Mouse (Mus musculus): ENCODE data around the gene Duox1. TPM values are rescaled to one million over a fixed set of nuclear protein-coding genes. Genes with fewer than 3 reads are reported as not detected.

The Duox1 gene
- polyA plus RNA-seq, 1 experiment from 2014 or later, result 0.15 TPM

DNA sequence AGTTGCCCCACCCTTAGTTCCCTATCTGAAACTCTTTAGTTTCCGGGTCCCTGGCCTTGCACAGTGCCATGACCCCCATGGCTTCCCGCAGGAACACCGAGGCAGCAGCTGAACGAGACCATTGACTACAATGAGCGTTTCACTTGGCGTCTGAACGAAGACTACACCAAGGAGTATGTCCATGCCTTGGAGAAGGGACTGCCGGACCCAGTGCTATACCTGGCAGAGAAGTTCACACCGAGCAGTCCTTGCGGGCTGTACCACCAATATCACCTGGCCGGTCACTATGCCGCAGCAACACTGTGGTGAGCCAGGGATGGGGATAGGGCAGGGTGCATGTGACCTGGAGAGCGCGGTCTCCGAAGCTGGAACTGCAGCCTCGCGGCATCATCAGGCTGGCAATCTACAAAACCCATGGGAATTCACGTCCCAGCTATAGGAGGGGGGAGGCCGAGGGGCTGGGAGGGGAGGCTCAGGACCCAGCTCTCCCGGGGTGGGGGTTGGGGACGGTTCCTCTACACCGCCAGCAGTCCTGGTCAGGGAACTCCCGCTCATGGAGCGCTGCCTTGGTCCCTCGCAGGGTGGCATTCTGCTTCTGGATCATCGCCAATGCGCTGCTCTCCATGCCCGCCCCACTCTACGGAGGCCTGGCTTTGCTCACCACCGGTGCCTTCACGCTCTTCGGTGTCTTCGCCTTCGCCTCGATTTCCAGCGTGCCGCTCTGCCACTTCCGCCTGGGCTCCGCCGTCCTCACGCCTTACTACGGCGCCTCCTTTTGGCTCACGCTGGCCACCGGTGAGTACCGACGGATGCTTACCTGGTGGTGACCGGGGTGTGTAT, 14.2 kb upstream of the Duox1 start:
- H3K27ac ChIP-seq, result no peak overlapping the region
- peaks cover 88% of the 10 kb centered on the region for H3K27me3 ChIP-seq (replicated peaks)
- H3K4me3 ChIP-seq, result peak overlapping the region; percentile 36
- H3K9me3 ChIP-seq, result no peaks in the 10 kb centered on the region
- H3K4me2 ChIP-seq (replicated peaks), result peak overlapping the region; percentile 81
- peak overlapping the region; percentile 42; the same call in 1 of the 2 replicates for H3K9ac ChIP-seq
- under 1% methylated on average over 48 of the region's 48 CpGs for WGBS
- peaks cover 28% of the 10 kb centered on the region for H3K4me1 ChIP-seq
- ATAC-seq (ENCODE audit: low FRiP score, low read depth), result peak; percentile 45
- H3K36me3 ChIP-seq, result no peaks in the 10 kb centered on the region

DNA sequence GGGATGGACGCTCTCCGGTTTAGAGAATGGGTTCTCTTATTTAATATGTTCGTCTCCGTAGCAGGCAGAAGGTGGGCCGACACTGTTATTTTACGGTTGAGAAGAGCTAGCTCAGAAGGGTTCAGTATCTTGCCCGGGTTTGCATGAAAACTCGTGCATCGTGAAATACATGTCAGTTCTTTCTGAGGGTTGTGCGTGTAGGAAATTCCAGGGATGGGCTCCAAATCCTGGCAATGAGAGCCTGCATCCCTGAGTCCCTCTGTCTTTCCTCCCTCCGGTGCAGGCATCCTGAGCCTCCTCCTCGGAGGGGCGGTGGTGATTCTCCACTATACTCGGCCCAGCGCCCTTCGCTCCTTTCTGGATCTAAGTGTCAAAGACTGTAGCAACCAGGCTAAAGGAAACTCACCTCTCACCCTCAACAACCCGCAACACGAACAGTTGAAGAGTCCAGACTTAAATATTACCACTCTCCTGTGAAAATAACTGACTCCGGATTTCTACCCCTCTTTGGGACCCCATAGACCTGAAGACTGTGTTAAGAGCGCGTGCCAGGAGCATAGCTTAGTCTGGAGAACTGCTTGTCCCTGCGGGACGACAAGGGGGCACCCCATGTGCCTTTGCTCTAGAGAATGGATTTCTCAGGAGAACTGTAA, 13.4 kb upstream of the Duox1 start:
- ATAC-seq (ENCODE audit: low FRiP score, low read depth), result no peak
- 8% methylated on average over 23 of the region's 23 CpGs for WGBS
- H3K36me3 ChIP-seq, result no peaks in the 10 kb centered on the region

DNA sequence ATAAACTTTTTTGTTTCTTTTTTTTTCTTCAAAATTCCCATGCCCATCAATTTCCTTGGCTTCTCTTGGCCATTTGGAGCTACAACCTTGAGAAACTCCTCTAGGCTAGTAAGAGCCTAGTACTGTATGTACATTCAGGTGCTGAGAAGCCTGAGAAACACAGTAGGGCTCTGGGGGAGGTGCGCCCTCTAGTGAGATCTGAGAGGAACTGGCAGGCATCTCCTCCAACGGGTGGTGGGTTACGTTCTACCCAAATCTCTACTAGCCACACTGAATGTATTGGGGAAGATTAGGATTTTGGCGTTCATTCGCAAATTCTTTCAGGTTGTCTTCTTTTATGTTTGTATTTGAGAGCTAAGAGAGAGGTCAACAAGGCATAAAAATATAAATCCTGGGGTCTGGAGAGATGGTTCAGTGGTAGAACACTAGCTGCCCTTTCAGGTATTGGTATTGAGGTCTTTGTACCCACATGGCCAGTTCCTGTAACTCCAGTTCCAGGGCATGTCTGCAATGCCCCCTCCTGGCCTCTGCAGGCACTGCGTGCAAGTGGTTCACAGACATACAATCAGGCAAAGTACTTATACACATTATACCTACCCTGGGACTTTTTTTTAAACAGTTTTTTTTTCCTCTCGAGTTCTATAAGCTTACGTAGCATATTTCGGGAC, 12.8 kb upstream of the Duox1 start:
- Histone ChIP-seq H3K9me3 (no peaks in the 10 kb centered on the region), H3K36me3 (no peaks in the 10 kb centered on the region), H3K9ac (no peak overlapping the region), H3K4me3 (no peak overlapping the region), H3K4me1 (peaks cover 22% of the 10 kb centered on the region), H3K4me2 (replicated peaks) (no peak overlapping the region), H3K27ac (no peak overlapping the region), H3K27me3 (replicated peaks) (peaks cover 82% of the 10 kb centered on the region)
- ATAC-seq (ENCODE audit: low FRiP score, low read depth), result no peak; the same call in 1 of the 2 replicates
- 13% methylated on average over 9 of the region's 9 CpGs for WGBS

More for the DNA sequence above, 13.4 kb upstream of the Duox1 start:
- Histone ChIP-seq H3K4me1 (peaks cover 28% of the 10 kb centered on the region), H3K27ac (no peak overlapping the region), H3K9ac (peak overlapping the region; percentile 42; the same call in 1 of the 2 replicates), H3K4me3 (peak overlapping the region; percentile 36), H3K4me2 (replicated peaks) (peak overlapping the region; percentile 81), H3K9me3 (no peaks in the 10 kb centered on the region), H3K27me3 (replicated peaks) (peaks cover 88% of the 10 kb centered on the region)

DNA sequence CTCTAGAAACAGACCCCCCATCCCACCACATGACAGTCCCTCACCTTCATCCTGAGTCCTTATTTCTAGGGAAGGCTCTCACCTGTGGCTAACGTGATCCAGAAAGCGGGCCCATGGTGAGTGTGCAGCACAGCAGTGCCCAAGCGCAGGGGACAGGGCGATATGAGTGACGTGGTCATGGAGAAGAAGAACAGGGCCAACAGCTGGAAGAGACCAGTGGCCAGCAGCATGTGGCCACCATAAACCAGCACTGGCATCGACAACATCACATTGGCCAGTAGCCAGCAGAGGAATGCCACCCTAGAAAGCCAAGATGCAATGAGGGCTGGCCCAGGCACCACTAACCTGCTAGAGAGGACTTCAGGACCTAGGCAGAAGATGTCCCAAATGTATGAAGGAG, 10.9 kb upstream of the Duox1 start:
- peaks cover 11% of the 10 kb centered on the region for H3K4me1 ChIP-seq
- no peak overlapping the region for H3K9ac ChIP-seq
- peaks cover 63% of the 10 kb centered on the region for H3K27me3 ChIP-seq (replicated peaks)
- H3K9me3 ChIP-seq, result no peaks in the 10 kb centered on the region
- ATAC-seq (ENCODE audit: low FRiP score, low read depth), result no peak
- no peak overlapping the region for H3K4me2 ChIP-seq (replicated peaks)
- 85% methylated on average over 6 of the region's 6 CpGs for WGBS
- no peaks in the 10 kb centered on the region for H3K36me3 ChIP-seq
- no peak overlapping the region for H3K27ac ChIP-seq
- H3K4me3 ChIP-seq, result no peak overlapping the region

DNA sequence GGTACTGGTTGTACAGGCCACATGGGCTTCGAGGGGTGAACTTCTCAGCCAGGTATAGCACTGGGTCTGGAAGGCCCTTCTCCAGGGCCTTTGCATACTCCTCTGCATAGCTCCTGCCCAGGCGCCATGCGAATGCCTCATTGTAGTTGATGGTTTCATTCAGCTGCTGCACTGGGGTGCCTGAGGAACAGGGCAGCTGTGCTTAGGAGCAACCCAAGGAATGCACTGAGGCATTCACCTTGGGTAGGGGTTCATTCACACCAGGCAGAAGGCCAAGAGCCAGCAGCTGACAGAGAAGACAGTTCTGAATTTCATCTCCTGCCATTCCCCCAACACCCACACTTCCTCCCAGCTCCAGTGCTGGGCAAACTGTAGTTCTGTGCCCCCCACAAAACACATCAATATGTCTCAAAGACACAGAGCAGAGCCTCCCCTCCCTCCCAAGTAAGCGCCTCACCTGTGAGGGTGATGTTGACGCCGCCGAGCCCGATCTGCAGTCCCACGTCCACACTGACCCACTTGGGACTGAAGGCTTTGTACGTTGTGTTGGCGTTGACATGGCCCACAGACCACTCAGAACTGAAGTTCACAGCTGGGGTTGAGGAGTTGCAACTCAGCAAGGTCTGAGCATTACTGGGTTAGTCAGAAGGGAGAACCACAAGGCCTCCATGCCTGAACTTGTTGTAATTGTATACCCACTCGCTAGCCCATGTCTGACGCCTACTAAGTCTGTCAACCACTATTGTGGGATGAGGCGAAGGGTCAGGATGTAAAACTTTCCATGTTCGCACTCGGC, 10.2 kb upstream of the Duox1 start:
- no peaks in the 10 kb centered on the region for H3K9me3 ChIP-seq
- H3K27me3 ChIP-seq (replicated peaks), result peaks cover 56% of the 10 kb centered on the region
- WGBS, result 87% methylated on average over 16 of the region's 16 CpGs
- no peak overlapping the region for H3K4me3 ChIP-seq
- ATAC-seq (ENCODE audit: low FRiP score, low read depth), result no peak
- no peak overlapping the region for H3K4me2 ChIP-seq (replicated peaks)
- peaks cover 11% of the 10 kb centered on the region for H3K4me1 ChIP-seq
- H3K27ac ChIP-seq, result no peak overlapping the region
- H3K36me3 ChIP-seq, result no peaks in the 10 kb centered on the region
- H3K9ac ChIP-seq, result no peak overlapping the region

DNA sequence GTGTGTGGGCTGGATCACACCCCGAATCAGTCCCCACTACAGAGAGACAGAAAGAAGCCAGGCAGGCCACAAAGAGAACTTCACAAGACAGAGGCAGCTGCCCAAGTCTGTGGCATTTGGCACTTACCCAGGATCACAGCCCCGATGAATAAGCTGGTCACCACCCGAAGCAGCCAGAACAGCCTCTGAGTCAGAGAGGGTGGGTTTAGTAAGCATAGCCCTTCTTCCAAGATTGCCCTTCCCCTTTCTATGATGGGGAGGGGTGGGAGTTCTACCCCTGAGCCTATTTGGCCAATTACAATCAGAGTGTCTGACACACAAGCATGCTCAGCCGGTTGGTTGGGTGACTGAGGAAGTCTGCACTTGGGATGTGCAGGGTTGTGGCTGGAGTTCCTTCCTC, 9.3 kb upstream of the Duox1 start:
- ATAC-seq (ENCODE audit: low FRiP score, low read depth), result no peak
- no peak overlapping the region for H3K4me3 ChIP-seq
- H3K27me3 ChIP-seq (replicated peaks), result peaks cover 49% of the 10 kb centered on the region
- H3K4me1 ChIP-seq, result peaks cover 8% of the 10 kb centered on the region
- 70% methylated on average over 4 of the region's 4 CpGs for WGBS
- H3K4me2 ChIP-seq (replicated peaks), result no peak overlapping the region
- no peaks in the 10 kb centered on the region for H3K36me3 ChIP-seq
- H3K9me3 ChIP-seq, result no peaks in the 10 kb centered on the region
- H3K9ac ChIP-seq, result no peak overlapping the region
- no peak overlapping the region for H3K27ac ChIP-seq

DNA sequence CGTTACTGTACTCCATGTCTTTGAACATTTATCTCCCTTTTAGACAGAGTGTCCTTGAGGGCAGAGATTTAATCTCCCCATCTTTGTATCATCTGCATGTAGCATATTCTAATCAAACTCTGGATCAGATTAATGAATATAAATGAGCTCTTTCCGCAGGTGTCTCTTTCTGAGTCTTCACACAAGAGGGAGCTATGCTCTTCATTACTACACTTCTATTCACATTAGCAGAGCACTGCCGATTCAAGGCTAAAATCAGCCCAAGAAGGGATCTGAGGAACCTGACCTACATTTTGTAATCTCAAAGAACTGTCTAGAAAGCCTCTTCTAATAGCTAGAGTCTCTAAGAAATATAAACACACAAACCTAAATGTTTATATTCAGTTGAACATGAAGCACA, 5.8 kb upstream of the Duox1 start:
- no peak overlapping the region for H3K9ac ChIP-seq
- peaks cover 50% of the 10 kb centered on the region for H3K27me3 ChIP-seq (replicated peaks)
- ATAC-seq (ENCODE audit: low FRiP score, low read depth), result no peak
- H3K4me3 ChIP-seq, result no peak overlapping the region
- H3K4me1 ChIP-seq, result peaks cover 10% of the 10 kb centered on the region; the same call in 1 of the 2 replicates
- no peaks in the 10 kb centered on the region for H3K9me3 ChIP-seq
- 48% methylated on average over 3 of the region's 3 CpGs for WGBS
- H3K4me2 ChIP-seq (replicated peaks), result no peak overlapping the region
- H3K36me3 ChIP-seq, result no peaks in the 10 kb centered on the region
- H3K27ac ChIP-seq, result no peak overlapping the region

DNA sequence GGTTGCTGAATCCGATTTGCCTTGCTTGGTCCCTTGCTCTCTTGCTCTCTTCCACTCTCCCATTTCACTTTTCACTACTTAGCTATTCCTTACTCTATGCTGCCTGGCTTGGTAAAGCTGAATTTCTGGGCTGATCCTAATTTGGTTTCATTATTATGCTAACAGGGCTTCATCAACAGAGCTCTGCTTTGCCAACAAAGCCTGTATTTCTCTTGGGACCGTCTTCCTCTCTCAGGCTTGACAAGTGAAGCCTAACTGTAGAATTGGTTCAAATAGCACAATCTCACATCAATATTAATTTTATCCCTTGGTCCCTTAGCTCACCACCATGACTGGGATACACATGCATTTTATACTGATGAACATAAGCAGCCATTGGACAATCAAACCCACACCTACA, 3.9 kb upstream of the Duox1 start:
- H3K27ac ChIP-seq, result no peak overlapping the region
- ATAC-seq (ENCODE audit: low FRiP score, low read depth), result no peak
- H3K4me2 ChIP-seq (replicated peaks), result no peak overlapping the region
- peaks cover 10% of the 10 kb centered on the region; the same call in 1 of the 2 replicates for H3K4me1 ChIP-seq
- H3K36me3 ChIP-seq, result no peaks in the 10 kb centered on the region
- no peak overlapping the region for H3K9ac ChIP-seq
- no peak overlapping the region for H3K4me3 ChIP-seq
- no peaks in the 10 kb centered on the region for H3K9me3 ChIP-seq
- 41% methylated on average over 2 of the region's 2 CpGs for WGBS
- peaks cover 47% of the 10 kb centered on the region for H3K27me3 ChIP-seq (replicated peaks)

DNA sequence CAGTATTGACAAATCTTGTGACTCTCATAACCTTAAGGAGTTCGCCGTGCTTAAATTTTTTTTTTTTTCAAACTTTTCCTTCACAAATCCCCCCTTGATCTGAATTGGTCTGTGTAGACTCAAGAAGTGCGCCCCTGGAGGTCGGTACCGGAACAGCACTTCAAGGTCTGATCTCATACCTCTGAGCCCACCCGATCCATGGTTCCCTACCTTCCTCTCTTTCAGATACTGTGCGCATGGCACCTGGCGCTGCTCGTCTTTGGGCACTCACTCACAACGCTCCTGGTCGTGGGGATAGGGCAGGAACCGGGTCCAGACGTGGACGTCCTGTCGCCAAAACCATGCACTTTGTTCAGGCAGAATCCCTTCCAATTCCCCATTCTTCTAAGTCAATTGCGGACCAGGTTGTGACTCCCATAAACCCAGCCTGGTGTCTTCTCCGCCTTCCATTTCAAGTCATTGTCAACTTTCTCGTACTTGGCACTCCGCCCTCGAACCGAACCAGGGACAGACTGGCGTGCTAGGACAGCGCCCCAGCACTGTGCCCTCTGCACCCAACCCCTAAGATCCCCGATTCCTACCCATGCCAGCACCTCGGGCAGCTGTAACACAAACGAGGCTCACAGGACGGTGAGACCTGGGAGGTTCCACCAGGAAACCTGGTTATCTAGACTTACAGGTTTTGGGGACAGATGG, 2.6 kb upstream of the Duox1 start:
- Histone ChIP-seq H3K36me3 (no peaks in the 10 kb centered on the region), H3K9ac (no peak overlapping the region), H3K4me2 (replicated peaks) (peak overlapping the region; percentile 50), H3K27me3 (replicated peaks) (peaks cover 43% of the 10 kb centered on the region), H3K4me1 (peaks cover 10% of the 10 kb centered on the region; the same call in 1 of the 2 replicates), H3K4me3 (no peak overlapping the region), H3K9me3 (no peaks in the 10 kb centered on the region), H3K27ac (no peak overlapping the region)
- ATAC-seq (ENCODE audit: low FRiP score, low read depth), result peak; percentile 53; the same call in 1 of the 2 replicates
- WGBS, result 4% methylated on average over 27 of the region's 27 CpGs

DNA sequence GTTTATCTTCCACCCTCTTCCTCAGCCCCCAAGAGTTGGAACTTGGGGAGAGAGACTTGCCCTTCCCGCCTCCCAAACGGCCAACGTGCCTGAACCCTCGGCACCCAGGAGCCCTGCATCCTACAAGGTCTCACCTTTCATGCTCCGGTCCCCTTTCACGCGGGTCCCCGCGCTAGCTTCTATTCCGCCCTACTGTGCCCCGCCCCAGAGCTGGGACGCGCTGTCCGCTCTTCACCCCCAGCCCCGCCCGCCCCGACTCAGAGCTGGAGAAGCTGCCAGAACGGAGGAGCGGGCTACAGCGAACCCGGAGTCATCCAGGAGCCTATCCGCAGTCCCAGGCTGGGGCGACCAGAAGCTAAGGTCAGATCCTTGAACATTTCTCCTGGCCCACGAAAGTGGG, 1.9 kb upstream of the Duox1 start, which contains the start of gene Duoxa1:
Gene Duoxa1 (minus strand): TSS at position 195 of the 400 bp plus-strand sequence.
- H3K27ac ChIP-seq, result no peak within 1 kb of the TSS
- H3K4me2 ChIP-seq (replicated peaks), result peak within 1 kb of the TSS; percentile 50
- no peaks in the 10 kb centered on the region for H3K9me3 ChIP-seq
- peaks cover 10% of the 10 kb centered on the region; the same call in 1 of the 2 replicates for H3K4me1 ChIP-seq
- H3K4me3 ChIP-seq, result no peak within 1 kb of the TSS
- H3K36me3 ChIP-seq, result no peaks in the 10 kb centered on the region
- WGBS, result 6% methylated on average over 24 of the region's 24 CpGs
- H3K9ac ChIP-seq, result no peak within 1 kb of the TSS
- no peak for ATAC-seq (ENCODE audit: low FRiP score, low read depth)
- peaks cover 43% of the 10 kb centered on the region for H3K27me3 ChIP-seq (replicated peaks)

DNA sequence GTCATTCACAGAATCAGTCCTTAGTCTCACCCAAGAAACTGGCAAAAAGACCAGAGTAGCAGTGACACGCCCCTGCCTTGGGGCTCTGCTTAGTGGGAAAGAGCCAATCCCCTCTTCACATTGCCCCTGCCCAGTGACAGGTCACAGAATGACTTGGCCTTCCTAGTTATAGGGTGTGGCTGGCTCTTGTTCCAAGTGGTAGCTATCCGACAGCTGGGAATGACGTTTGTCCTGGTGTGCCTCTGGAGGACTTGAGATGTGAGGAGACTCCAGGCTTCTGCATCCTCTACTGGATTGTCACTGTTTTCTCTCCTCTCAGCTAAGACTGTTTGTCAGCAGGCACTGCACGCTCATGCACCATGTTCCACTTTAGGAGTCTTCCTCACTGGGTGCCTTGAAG, 1.9 kb downstream of the Duox1 start:
- H3K4me2 ChIP-seq (replicated peaks), result no peak overlapping the region
- peaks cover 10% of the 10 kb centered on the region; the same call in 1 of the 2 replicates for H3K4me1 ChIP-seq
- no peak overlapping the region for H3K9ac ChIP-seq
- WGBS, result 71% methylated on average over 4 of the region's 4 CpGs
- H3K36me3 ChIP-seq, result no peaks in the 10 kb centered on the region
- ATAC-seq (ENCODE audit: low FRiP score, low read depth), result no peak
- no peak overlapping the region for H3K27ac ChIP-seq
- H3K4me3 ChIP-seq, result no peak overlapping the region
- H3K27me3 ChIP-seq (replicated peaks), result peaks cover 31% of the 10 kb centered on the region
- no peaks in the 10 kb centered on the region for H3K9me3 ChIP-seq

Data from neural tube, embryonic 12.5 days (tissue).